Mouse (Mus musculus) midbrain, embryonic 12.5 days (tissue): ENCODE results near the gene Tab1. TPM values are rescaled to one million over a fixed set of nuclear protein-coding genes. Genes with fewer than 3 reads are reported as not detected.
A peak's percentile ranks its signal among the peaks of the same experiment; 100 is the strongest.

Experiments used
- ATAC-seq: fragments of 200-750 bp; cut with Nextera tagmentation; 2 replicates; pipeline ENCODE4 v1.8.0; 2017; ENCODE audit warnings: low read depth, moderate TSS enrichment, moderate library complexity; ENCODE audit not compliant: low FRiP score
- H3K27ac ChIP-seq: fragments of 300-500 bp; sonication (generic); replicated peaks from 2 replicates; pipeline ENCODE4 v1.5.1; 2016; ENCODE audit warnings: mild to moderate bottlenecking
- H3K27me3 ChIP-seq: fragments of 300-500 bp; sonication (generic); 2 replicates; pipeline ENCODE4 v1.6.1; 2016; ENCODE audit warnings: mild to moderate bottlenecking
- H3K36me3 ChIP-seq: fragments of 300-500 bp; sonication (generic); 2 replicates; pipeline ENCODE4 v1.6.1; 2016
- H3K4me1 ChIP-seq: fragments of 300-500 bp; sonication (generic); 2 replicates; pipeline ENCODE4 v1.6.1; 2016
- H3K4me2 ChIP-seq: fragments of 300-500 bp; sonication (generic); replicated peaks from 2 replicates; pipeline ENCODE4 v1.6.1; 2016; ENCODE audit warnings: mild to moderate bottlenecking, moderate library complexity
- H3K4me3 ChIP-seq: fragments of 300-500 bp; sonication (generic); 2 replicates; pipeline ENCODE4 v1.5.1; 2016; ENCODE audit warnings: mild to moderate bottlenecking
- H3K9ac ChIP-seq: fragments of 300-500 bp; sonication (generic); replicated peaks from 2 replicates; pipeline ENCODE4 v1.6.1; 2016; ENCODE audit warnings: mild to moderate bottlenecking, moderate library complexity
- H3K9me3 ChIP-seq: fragments of 300-500 bp; sonication (generic); 2 replicates; pipeline ENCODE4 v1.6.1; 2016; ENCODE audit warnings: mild to moderate bottlenecking
- WGBS: fragments of 180-500 bp; shearing (Covaris S2); methylation state at CpG from one replicate; pipeline ENCODE4 v1.1.7; 2016; 5-methylcytosine and 5-hydroxymethylcytosine counted together
- polyA plus RNA-seq: library from polyadenylated mRNA; unstranded; fragments of >200 nt; fragmentation: Nextera tagmentation; extraction: Ambion mirVana; gene quantifications from 2 replicates; pipeline ENCODE4 v1.2.1, GENCODE M21; 2016

Tab1 gene
- polyA plus RNA-seq, 1 experiment from 2014 or later: 41.9 TPM

DNA sequence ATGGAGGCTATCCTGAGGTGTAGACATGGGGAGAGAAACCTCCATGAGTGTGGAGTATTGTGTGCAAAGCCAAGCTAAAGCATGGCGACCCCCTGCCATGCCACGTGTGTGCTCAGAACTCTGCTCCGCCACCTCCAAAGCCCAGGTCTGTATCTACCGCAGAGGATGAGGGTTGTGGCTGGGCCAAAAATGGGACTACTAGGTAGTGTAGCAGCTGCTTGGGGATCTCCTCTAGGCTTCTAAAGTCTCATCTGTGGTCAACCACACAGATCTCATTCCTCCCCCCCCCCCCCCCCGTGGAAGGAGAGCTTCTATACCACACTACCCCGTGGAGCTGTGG lies 59.3 kb downstream of the Tab1 start:
- Histone ChIP-seq H3K4me3 (no peak overlapping the region), H3K4me1 (peaks cover 8% of the 10 kb centered on the region; the same call in 1 of the 2 replicates), H3K36me3 (no peaks in the 10 kb centered on the region), H3K9me3 (no peaks in the 10 kb centered on the region), H3K9ac (no peak overlapping the region), H3K27ac (no peak overlapping the region), H3K27me3 (no peaks in the 10 kb centered on the region), H3K4me2 (no peak overlapping the region)
- WGBS: 90% methylated on average over 5 of the region's 6 CpGs
- no peak for ATAC-seq

DNA sequence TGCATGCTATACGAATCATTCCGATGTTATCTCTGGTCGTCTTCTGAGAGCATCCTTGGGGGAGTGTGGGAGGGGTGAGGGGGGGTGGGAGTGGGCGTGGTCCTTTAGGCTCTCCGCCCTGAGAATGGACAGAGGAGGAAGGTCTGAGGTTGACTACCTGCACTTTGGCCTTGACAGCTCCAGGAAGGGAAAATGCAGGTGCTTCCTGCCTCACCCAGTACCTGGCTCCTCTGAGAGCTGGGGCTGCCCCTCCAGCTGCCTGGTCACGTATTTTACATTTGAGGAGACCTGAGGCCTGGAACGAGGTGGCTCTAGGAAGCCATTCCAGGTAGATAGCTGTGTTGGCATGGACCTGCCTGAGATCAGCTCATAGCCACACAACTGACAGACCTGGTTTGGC lies 59.9 kb downstream of the Tab1 start:
- no peak for ATAC-seq
- H3K4me3 ChIP-seq: no peak overlapping the region
- peaks cover 8% of the 10 kb centered on the region; the same call in 1 of the 2 replicates for H3K4me1 ChIP-seq
- H3K9me3 ChIP-seq: peaks cover 1% of the 10 kb centered on the region; the same call in 1 of the 2 replicates
- H3K9ac ChIP-seq: no peak overlapping the region
- H3K36me3 ChIP-seq: no peaks in the 10 kb centered on the region
- H3K4me2 ChIP-seq: no peak overlapping the region
- H3K27ac ChIP-seq: no peak overlapping the region
- WGBS: 88% methylated on average over 7 of the region's 7 CpGs
- H3K27me3 ChIP-seq: no peaks in the 10 kb centered on the region

DNA sequence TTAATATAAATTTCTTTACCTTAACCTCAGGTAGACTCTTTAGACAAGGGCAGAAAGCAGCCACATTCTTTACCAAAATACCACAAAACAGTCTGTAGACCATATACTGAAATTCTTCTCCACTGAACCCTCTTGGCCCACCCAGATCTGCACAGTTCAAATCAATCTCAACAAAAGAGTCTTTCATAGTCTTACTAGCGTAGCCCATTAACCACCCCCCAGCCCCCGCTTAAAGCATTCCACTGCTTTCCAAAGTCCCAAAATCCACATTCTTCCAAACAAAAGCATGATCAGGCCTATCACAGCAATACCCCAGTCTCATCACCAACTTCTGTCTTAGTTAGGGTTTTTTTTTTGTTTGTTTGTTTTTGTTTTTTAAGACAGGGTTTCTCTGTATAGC lies 66.6 kb downstream of the Tab1 start:
- H3K4me1 ChIP-seq: peaks cover 4% of the 10 kb centered on the region; the same call in 1 of the 2 replicates
- H3K27me3 ChIP-seq: no peaks in the 10 kb centered on the region
- H3K9ac ChIP-seq: no peak overlapping the region
- H3K27ac ChIP-seq: no peak overlapping the region
- WGBS: 61% methylated on average over 2 of the region's 2 CpGs
- H3K4me2 ChIP-seq: no peak overlapping the region
- H3K9me3 ChIP-seq: peaks cover 5% of the 10 kb centered on the region; the same call in 1 of the 2 replicates
- H3K4me3 ChIP-seq: no peak overlapping the region
- no peaks in the 10 kb centered on the region for H3K36me3 ChIP-seq
- no peak for ATAC-seq

DNA sequence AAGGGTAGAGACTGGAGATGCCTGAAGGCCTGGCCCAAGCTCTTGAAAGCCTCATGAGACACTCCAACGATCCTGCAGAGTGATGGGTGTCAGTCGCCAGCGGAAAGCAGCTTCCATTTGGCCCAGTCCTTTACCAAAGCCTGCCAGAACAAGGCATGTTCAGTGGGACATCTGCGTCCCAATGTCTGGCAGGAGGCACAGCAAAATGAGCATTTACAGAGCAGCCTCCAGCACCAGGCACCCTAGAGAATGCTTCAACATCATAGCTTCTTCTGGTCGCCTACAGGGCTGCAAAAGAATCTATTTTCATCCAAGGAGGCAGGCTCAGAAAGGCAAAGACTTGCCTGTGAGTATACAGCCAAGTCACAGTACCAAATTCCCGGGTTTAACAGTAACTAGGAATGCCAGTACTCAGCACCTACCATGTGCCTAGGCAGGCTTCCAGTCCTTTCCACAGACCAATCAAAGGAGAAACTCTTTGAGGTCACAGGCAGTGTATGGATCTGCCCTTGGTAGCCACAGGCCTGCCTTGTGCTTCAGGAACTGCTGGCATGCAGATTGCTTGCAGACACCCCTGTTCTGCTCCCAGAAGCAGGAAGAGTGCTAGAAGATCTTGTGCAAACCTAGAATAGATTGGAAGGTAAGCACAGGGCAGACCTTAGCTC lies 69.3 kb downstream of the Tab1 start:
- no peak overlapping the region for H3K9ac ChIP-seq
- no peak for ATAC-seq
- H3K36me3 ChIP-seq: no peaks in the 10 kb centered on the region
- WGBS: 90% methylated on average over 6 of the region's 6 CpGs
- H3K4me3 ChIP-seq: no peak overlapping the region
- peaks cover 5% of the 10 kb centered on the region; the same call in 1 of the 2 replicates for H3K9me3 ChIP-seq
- no peak overlapping the region for H3K27ac ChIP-seq
- H3K27me3 ChIP-seq: no peaks in the 10 kb centered on the region
- peaks cover 4% of the 10 kb centered on the region; the same call in 1 of the 2 replicates for H3K4me1 ChIP-seq
- H3K4me2 ChIP-seq: no peak overlapping the region

DNA sequence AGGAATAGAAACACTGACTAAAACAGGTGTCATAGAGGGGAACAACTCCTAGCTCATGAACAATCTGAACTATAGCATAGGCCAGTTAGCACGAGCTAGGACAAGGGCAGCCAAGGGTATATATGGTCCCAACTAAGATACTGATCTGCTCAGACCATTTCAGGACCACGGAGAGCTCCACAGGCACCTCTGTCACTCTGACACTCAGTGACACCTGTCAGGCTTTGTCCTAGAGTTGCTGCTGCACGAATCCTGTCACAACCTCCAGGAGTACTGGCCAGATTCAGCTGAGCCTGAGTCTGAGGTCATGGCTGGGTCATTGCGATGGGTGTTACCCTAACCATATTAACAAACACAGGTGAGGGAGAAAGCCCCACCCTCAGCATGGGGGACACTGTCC lies 70.5 kb downstream of the Tab1 start:
- 43% methylated on average over 4 of the region's 4 CpGs for WGBS
- Histone ChIP-seq H3K4me3 (no peak overlapping the region), H3K27me3 (no peaks in the 10 kb centered on the region), H3K27ac (no peak overlapping the region), H3K9ac (no peak overlapping the region), H3K4me1 (peaks cover 8% of the 10 kb centered on the region; the same call in 1 of the 2 replicates), H3K9me3 (no peaks in the 10 kb centered on the region), H3K4me2 (no peak overlapping the region), H3K36me3 (no peaks in the 10 kb centered on the region)
- ATAC-seq: no peak

DNA sequence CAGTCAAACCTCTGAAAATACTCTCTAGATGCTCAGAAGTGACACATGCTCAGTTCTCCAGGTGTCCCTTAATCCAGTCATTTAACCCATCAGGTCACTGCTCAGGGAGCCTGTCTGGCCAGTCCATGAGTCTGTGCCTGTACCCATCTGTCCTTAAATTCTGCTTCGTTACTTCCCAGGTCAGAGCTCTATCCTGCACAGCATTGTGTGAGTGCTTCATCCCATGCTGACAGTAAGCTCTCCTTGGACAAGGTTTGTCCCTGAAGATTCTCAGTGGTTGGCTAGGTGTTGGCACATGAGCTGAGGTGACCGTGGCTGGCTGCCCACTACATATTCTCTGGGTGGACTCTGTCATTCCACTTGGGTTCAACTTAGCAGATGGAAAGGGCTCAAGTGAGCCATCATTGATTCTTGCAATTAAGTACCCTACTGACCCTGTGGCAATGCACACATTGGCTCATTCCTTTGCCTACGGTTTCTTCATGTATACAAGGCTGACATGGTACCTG lies 73.2 kb downstream of the Tab1 start:
- WGBS: 90% methylated on average over 3 of the region's 3 CpGs
- ATAC-seq: no peak

DNA sequence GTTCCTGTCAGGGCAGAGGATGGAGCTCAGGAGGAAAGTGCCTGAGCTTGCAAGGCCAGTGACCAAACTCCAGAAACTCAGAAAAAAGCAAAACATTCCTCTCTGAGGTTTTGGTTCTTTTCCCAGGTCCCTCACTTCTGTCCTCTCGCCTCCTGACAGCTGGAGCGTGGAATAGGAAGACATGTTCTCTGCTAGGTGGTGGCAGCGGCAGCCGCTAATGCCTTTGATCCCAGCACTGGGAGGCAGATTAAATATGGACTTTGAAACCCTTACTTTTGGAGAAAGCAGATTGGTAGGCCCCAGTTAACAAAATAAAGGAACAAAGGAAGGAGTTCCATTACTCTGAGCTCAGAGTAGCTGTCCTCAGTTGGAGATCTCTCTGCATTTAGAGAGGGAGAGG lies 75.5 kb downstream of the Tab1 start:
- 0 out of 2 replicates have a peak overlapping the region, but pooled peaks have one; percentile 20 for H3K27ac ChIP-seq
- WGBS: 9% methylated on average over 4 of the region's 4 CpGs

More for the DNA sequence above, 73.2 kb downstream of the Tab1 start:
- Histone ChIP-seq H3K4me2 (no peak overlapping the region), H3K27ac (no peak overlapping the region), H3K9me3 (no peaks in the 10 kb centered on the region), H3K36me3 (peaks cover 4% of the 10 kb centered on the region), H3K4me1 (peaks cover 12% of the 10 kb centered on the region; the same call in 1 of the 2 replicates), H3K27me3 (no peaks in the 10 kb centered on the region), H3K9ac (no peak overlapping the region), H3K4me3 (no peak overlapping the region)

More for the DNA sequence above, 75.5 kb downstream of the Tab1 start:
- H3K4me3 ChIP-seq: no peak overlapping the region
- H3K4me2 ChIP-seq: no peak overlapping the region
- no peaks in the 10 kb centered on the region for H3K9me3 ChIP-seq
- peaks cover 18% of the 10 kb centered on the region for H3K36me3 ChIP-seq
- H3K27me3 ChIP-seq: no peaks in the 10 kb centered on the region
- ATAC-seq: no peak
- 0 out of 2 replicates have a peak overlapping the region, but pooled peaks have one; percentile 15 for H3K9ac ChIP-seq
- H3K4me1 ChIP-seq: peaks cover 12% of the 10 kb centered on the region; the same call in 1 of the 2 replicates

Other genes with a start within 250 kb of the Tab1 start
- 5.1 and 6.9 TPM in 2 replicates for gene Apobec3, start 241.5 kb upstream of the Tab1 start, polyA plus RNA-seq
- gene Cbx7, start 162.0 kb upstream of the Tab1 start, polyA plus RNA-seq: 4.2 and 5.6 TPM in 2 replicates
- gene Pdgfb, start 118.2 kb upstream of the Tab1 start, polyA plus RNA-seq: 2.4 and 2.7 TPM in 2 replicates
- 10.8 and 10.9 TPM in 2 replicates for gene Syngr1, start 41.8 kb upstream of the Tab1 start, polyA plus RNA-seq
- gene Rpl3, start 41.3 kb upstream of the Tab1 start, polyA plus RNA-seq: 652 and 673 TPM in 2 replicates
- 11.8 and 13.1 TPM in 2 replicates for gene Mgat3, start 40.6 kb downstream of the Tab1 start, polyA plus RNA-seq
- gene Mief1, start 100.9 kb downstream of the Tab1 start, polyA plus RNA-seq: 46.4 and 50.7 TPM in 2 replicates
- 4.1 TPM in 1 of 2 replicates, not detected in the other for gene AC140267.1, start 102.7 kb downstream of the Tab1 start, polyA plus RNA-seq
- gene Atf4, start 122.1 kb downstream of the Tab1 start, polyA plus RNA-seq: 128 and 134 TPM in 2 replicates
- 56.5 and 60.7 TPM in 2 replicates for gene Rps19bp1, start 131.2 kb downstream of the Tab1 start, polyA plus RNA-seq
- 0.08 and 0.17 TPM in 2 replicates for gene Cacna1i, start 154.1 kb downstream of the Tab1 start, polyA plus RNA-seq